Mouse (Mus musculus): ENCODE measurements at regions not wholly inside any gene's neighbourhood (a gene's known extent, or its start where the extent isn't known, plus 50 kb on each side); places are given as distances from the start of the nearest gene placed in this dataset.

DNA sequence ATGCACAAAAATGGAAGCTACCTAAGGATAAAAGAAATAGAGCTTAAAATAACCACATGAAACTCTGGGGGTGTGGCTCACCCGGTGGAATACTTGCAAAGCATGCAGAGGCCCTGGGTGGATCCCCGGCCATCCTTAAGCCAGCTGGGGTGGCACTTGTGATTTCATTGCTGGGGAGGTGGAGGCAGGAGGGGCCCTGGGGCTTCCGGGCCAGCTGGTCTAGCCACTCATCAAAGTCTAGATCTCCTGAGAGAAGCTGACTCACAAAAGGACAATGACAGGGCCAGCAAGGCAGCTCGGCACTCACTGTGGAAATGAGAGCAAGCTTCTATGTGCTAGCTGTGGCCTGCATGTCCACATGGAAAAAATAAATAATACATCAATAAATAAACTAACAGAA is 363.4 kb downstream of the H2al1j start:
- no peak overlapping the region for H3K4me3 ChIP-seq (ENCODE audit: insufficient read depth, low read depth, low read length)
- H3K27ac ChIP-seq (ENCODE audit: insufficient read depth, low read depth, low read length), result no peak overlapping the region
- H3K27me3 ChIP-seq (replicated peaks; ENCODE audit: control insufficient read depth, insufficient read depth, low read length), result no peaks in the 10 kb centered on the region
- no peak for DNase-seq
- WGBS, result 79% methylated on average over 4 of the region's 4 CpGs
- no peak for TF ChIP-seq POLR2A (IDR thresholded peaks at IDR 0.05; ENCODE audit: low read depth, low read length)
- TF ChIP-seq CTCF (conservative IDR thresholded peaks at IDR 0.05; ENCODE audit: insufficient read depth, insufficient read length, low read depth, low read length), result no peak
- H3K36me3 ChIP-seq (ENCODE audit: control insufficient read depth, insufficient read depth, low read length), result no peaks in the 10 kb centered on the region
- no peaks in the 10 kb centered on the region for H3K4me1 ChIP-seq (ENCODE audit: control insufficient read depth, insufficient read depth, low read length)

DNA sequence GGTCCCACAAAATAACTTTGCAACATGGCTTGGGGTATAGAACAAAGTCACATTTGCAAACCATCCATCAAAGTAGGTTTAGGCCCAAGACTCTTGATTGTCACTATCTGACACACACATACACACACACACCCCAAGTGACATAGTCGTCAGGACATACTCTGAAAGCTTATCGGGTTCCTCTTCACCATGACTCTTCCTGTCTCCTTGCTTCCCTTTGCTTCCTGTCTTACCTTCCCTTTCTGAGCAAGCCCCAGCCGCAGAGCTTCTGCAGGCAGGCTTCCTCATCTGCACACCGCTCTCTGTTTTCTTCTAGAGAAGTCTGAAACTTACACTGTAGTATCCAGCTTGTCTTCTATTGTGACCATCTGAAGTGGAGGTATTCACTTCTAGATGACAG is 368.9 kb downstream of the H2al1j start:
- H3K36me3 ChIP-seq (ENCODE audit: control insufficient read depth, insufficient read depth, low read length), result no peaks in the 10 kb centered on the region
- 82% methylated on average over 4 of the region's 4 CpGs for WGBS
- TF ChIP-seq CTCF (conservative IDR thresholded peaks at IDR 0.05; ENCODE audit: insufficient read depth, insufficient read length, low read depth, low read length) (no peak), POLR2A (IDR thresholded peaks at IDR 0.05; ENCODE audit: low read depth, low read length) (no peak)
- no peaks in the 10 kb centered on the region for H3K4me1 ChIP-seq (ENCODE audit: control insufficient read depth, insufficient read depth, low read length)
- no peaks in the 10 kb centered on the region for H3K27me3 ChIP-seq (replicated peaks; ENCODE audit: control insufficient read depth, insufficient read depth, low read length)
- DNase-seq, result no peak
- no peak overlapping the region for H3K4me3 ChIP-seq (ENCODE audit: insufficient read depth, low read depth, low read length)
- H3K27ac ChIP-seq (ENCODE audit: insufficient read depth, low read depth, low read length), result no peak overlapping the region

DNA sequence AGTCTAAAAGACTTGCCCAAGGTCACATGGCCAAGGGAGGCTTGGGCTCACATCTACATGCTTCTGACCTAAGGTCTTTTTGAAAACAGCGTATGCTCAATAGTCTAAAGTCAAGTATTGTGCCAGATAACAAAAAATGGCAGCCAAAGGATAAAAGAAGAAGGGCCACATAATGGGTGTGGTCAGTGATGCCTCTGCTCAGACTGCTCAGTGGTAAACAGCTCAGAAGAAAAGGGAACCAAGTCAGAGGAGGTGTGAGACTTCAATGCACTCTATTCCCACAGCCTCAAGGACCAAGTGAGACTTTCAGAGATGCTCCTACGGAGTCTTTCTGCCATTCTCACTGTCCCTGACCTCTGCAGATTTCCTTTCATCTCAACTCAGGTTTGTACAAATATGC is 373.5 kb downstream of the H2al1j start:
- DNase-seq, result no peak
- 91% methylated on average over 2 of the region's 2 CpGs for WGBS
- no peaks in the 10 kb centered on the region for H3K4me1 ChIP-seq (ENCODE audit: control insufficient read depth, insufficient read depth, low read length)
- H3K36me3 ChIP-seq (ENCODE audit: control insufficient read depth, insufficient read depth, low read length), result no peaks in the 10 kb centered on the region
- TF ChIP-seq POLR2A (IDR thresholded peaks at IDR 0.05; ENCODE audit: low read depth, low read length) (no peak), CTCF (conservative IDR thresholded peaks at IDR 0.05; ENCODE audit: insufficient read depth, insufficient read length, low read depth, low read length) (no peak)
- H3K4me3 ChIP-seq (ENCODE audit: insufficient read depth, low read depth, low read length), result no peak overlapping the region
- H3K27me3 ChIP-seq (replicated peaks; ENCODE audit: control insufficient read depth, insufficient read depth, low read length), result no peaks in the 10 kb centered on the region
- H3K27ac ChIP-seq (ENCODE audit: insufficient read depth, low read depth, low read length), result no peak overlapping the region

DNA sequence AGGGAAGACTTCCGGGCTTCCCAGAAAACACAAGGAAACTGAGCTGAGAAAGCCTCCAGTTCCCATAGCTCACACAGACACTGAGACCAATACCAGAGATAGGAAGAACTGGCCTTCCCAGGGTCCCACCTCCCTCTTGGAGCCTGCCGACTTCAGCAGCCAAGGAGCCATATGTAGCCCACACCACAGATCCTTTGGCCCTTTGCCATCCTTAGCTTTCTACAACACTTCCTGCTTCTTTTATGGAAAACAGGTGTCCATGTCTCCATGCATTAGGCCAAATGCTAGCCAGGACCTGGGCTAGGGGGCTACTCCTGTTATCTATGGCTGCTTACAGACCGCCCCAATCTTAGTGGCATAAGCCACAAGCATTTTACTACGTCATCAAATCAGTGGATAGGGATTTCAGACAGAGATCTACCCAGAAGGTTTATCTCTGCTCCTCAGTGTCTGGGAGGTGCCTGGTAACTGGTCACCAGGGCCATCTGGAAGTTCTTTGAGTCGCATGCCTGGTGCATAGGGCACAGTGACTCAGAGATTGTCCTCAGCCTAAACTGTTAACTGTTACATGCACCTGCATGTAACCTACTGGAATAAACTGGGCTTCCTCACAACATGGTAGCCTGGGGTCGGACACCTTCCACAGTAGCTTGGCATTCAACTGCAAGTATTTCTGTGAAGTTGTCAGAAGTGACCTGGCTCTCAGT is 378.4 kb downstream of the H2al1j start:
- H3K36me3 ChIP-seq (ENCODE audit: control insufficient read depth, insufficient read depth, low read length), result no peaks in the 10 kb centered on the region
- H3K27ac ChIP-seq (ENCODE audit: insufficient read depth, low read depth, low read length), result no peak overlapping the region
- no peaks in the 10 kb centered on the region for H3K4me1 ChIP-seq (ENCODE audit: control insufficient read depth, insufficient read depth, low read length)
- no peak for DNase-seq
- no peaks in the 10 kb centered on the region for H3K27me3 ChIP-seq (replicated peaks; ENCODE audit: control insufficient read depth, insufficient read depth, low read length)
- 93% methylated on average over 6 of the region's 6 CpGs for WGBS
- no peak for TF ChIP-seq CTCF (conservative IDR thresholded peaks at IDR 0.05; ENCODE audit: insufficient read depth, insufficient read length, low read depth, low read length)
- no peak for TF ChIP-seq POLR2A (IDR thresholded peaks at IDR 0.05; ENCODE audit: low read depth, low read length)
- no peak overlapping the region for H3K4me3 ChIP-seq (ENCODE audit: insufficient read depth, low read depth, low read length)

DNA sequence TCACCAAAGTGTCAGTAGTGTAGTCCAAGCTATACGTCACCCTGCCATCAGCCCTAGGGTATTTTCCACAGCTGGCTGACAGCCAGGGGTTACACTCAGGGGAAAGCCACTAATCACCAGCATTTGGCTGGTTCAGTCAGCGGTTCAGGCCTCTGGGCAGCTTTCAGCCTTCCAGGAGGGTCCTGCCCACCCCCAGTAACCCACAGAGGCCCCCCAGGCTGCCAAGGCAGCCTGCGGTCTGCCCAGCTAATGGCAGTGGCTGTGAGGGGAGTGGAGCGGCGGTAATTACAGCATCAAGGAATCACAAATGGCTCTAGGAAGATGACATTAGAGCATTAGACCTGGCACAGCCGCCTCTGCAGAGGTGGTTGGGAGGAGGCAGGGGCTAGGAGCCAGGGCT is 379.7 kb downstream of the H2al1j start:
- Histone ChIP-seq H3K27me3 (replicated peaks; ENCODE audit: control insufficient read depth, insufficient read depth, low read length) (no peaks in the 10 kb centered on the region), H3K4me3 (ENCODE audit: insufficient read depth, low read depth, low read length) (no peak overlapping the region), H3K36me3 (ENCODE audit: control insufficient read depth, insufficient read depth, low read length) (no peaks in the 10 kb centered on the region), H3K27ac (ENCODE audit: insufficient read depth, low read depth, low read length) (no peak overlapping the region), H3K4me1 (ENCODE audit: control insufficient read depth, insufficient read depth, low read length) (no peaks in the 10 kb centered on the region)
- DNase-seq, result no peak
- WGBS, result 79% methylated on average over 6 of the region's 6 CpGs
- TF ChIP-seq CTCF (conservative IDR thresholded peaks at IDR 0.05; ENCODE audit: insufficient read depth, insufficient read length, low read depth, low read length), result no peak

DNA sequence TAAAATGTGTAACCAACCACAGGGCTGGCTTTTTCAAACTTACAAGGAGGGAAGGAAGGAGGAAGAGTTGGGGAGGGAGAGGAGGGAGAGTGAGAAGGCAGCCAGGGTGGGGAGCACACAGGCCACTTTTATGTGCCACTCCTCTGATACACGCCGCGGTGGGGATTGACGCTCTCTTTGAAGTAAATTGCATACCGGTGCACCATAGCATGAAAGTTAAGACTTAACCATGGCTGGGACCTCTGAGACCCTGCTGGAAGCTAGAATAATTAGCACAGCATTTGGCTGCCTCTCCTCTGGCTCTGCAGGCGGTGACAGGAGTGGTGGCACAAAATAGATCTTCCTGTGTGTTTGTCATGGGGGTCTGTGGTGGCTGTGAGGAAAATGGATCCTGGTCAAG is 380.7 kb downstream of the H2al1j start:
- Histone ChIP-seq H3K27me3 (replicated peaks; ENCODE audit: control insufficient read depth, insufficient read depth, low read length) (no peaks in the 10 kb centered on the region), H3K4me3 (ENCODE audit: insufficient read depth, low read depth, low read length) (no peak overlapping the region), H3K27ac (ENCODE audit: insufficient read depth, low read depth, low read length) (no peak overlapping the region), H3K4me1 (ENCODE audit: control insufficient read depth, insufficient read depth, low read length) (no peaks in the 10 kb centered on the region), H3K36me3 (ENCODE audit: control insufficient read depth, insufficient read depth, low read length) (no peaks in the 10 kb centered on the region)
- no peak for DNase-seq
- 50% methylated on average over 6 of the region's 6 CpGs for WGBS
- TF ChIP-seq POLR2A (IDR thresholded peaks at IDR 0.05; ENCODE audit: low read depth, low read length), result no peak
- TF ChIP-seq CTCF (conservative IDR thresholded peaks at IDR 0.05; ENCODE audit: insufficient read depth, insufficient read length, low read depth, low read length), result no peak

DNA sequence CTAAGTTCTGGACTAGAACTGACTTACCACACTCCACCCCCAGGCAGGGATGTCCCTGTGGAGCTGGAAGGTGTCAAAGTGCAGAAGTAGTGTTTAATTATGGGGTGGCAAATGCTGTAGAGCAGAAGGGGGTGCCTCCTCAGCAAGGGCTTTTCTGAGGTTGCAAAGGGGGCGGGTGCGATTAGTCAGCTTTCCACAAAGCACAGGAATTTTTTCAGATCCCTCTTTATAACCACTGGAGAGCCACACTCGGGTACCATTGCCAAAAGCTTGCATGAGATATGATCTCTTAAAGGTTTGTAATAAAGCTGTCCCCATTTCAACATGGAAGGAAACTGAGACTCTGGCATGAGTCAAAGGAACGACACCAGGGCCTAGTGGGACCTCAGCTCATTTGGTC is 381.7 kb downstream of the H2al1j start:
- no peaks in the 10 kb centered on the region for H3K4me1 ChIP-seq (ENCODE audit: control insufficient read depth, insufficient read depth, low read length)
- no peak for DNase-seq
- H3K27ac ChIP-seq (ENCODE audit: insufficient read depth, low read depth, low read length), result no peak overlapping the region
- no peaks in the 10 kb centered on the region for H3K36me3 ChIP-seq (ENCODE audit: control insufficient read depth, insufficient read depth, low read length)
- no peaks in the 10 kb centered on the region for H3K27me3 ChIP-seq (replicated peaks; ENCODE audit: control insufficient read depth, insufficient read depth, low read length)
- no peak for TF ChIP-seq POLR2A (IDR thresholded peaks at IDR 0.05; ENCODE audit: low read depth, low read length)
- no peak for TF ChIP-seq CTCF (conservative IDR thresholded peaks at IDR 0.05; ENCODE audit: insufficient read depth, insufficient read length, low read depth, low read length)
- 84% methylated on average over 4 of the region's 4 CpGs for WGBS
- no peak overlapping the region for H3K4me3 ChIP-seq (ENCODE audit: insufficient read depth, low read depth, low read length)
